Mouse (Mus musculus): ENCODE data around the gene Chd9. TPM values are rescaled to one million over a fixed set of nuclear protein-coding genes. Genes with fewer than 3 reads are reported as not detected.

Chd9 gene
- polyA plus RNA-seq, 1 experiment, result 609 TPM

DNA sequence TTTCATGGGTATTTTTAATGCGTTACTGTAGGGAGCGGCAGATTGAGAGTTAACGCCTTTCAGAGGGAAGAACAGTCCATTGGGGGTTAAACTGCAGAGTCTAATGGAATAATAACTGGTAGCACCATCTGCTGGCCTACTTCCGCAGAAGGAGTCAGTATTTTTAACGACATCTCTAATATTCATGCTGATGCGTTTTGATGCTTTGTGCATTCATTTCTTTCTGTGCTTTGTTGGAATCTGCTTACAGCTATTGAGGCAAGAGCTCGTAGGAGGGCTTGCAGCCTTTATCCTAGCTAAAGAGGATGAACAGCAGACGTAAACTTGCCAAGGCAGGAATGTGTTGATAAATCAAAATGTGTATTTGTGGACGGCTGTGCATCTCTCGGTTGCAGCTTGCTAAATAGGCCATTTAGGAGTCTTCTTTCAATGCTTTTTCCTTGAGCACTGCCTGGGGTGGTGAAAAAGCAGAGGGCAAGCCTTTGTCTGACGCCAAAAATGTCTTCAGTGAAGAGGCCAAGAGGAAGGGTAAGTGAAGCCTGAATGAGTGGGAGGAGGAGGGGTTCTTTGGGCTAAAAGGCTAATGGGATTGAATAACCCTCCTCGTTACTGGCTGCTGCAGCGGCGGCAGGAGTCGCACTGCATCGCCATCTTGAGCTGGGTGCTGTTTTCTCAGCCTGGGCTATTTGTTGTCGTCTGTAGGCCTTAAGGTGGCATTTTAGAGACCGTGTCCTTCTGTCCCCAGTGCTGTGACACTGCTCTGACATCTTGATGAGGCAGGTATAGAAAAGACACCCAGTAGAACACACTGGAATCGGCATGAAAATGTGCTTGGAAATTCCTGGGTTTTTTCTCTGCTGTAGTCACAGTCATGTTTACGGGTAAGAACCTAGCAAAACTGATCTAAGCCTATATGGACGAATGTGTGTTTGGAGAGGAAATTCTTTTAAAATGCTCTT is 126.9 kb downstream of the Chd9 start:
- DNase-seq (ENCODE audit: low read depth, low spot score), result peak; percentile 47
- WGBS, result 3% methylated on average over 21 of the region's 21 CpGs

DNA sequence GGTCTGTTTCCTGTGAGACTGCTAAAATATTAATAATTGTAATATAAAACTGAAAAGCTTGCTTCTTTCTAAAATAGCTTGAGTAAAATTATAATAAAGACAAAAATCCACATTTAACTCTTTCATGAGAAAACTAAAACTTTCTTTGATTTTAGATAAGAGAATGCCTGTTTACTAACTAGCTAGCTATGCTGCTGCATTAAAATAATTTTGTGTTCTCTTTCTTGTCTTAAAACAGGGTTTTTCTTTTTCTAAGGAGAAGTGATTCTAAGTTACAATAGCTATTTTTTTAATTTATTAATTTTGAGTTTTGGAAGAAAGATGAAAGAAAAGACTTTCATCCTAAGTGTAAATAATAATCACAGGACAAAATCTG is 127.6 kb downstream of the Chd9 start:
- DNase-seq (ENCODE audit: low read depth, low spot score), result no peak

DNA sequence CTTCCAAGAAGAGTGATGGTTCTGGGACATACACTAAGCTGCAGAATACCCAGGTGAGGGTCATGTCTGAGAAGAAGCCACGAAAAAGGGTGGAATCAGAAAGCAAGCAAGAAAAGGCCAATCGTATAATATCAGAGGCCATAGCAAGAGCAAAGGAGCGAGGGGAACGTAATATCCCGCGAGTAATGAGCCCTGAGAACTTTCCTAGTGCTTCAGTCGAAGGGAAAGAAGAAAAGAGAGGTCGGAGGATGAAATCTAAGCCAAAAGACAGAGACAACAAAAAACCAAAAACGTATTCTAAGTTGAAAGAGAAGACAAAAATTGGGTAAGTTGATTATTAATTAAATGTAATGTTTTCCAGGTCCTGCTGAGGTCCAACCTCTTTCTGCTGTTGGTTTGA is 128.2 kb downstream of the Chd9 start:
- 19% methylated on average over 9 of the region's 9 CpGs for WGBS
- no peak for DNase-seq (ENCODE audit: low read depth, low spot score)

- no peak for DNase-seq (ENCODE audit: low read depth, low spot score)
Observed at GRCm38 (mm10) chr8:90957711-90958110, 129.6 kb downstream of the Chd9 start.

- no peak for DNase-seq (ENCODE audit: low read depth, low spot score)
- 84% methylated on average over 4 of the region's 4 CpGs for WGBS
Observed at GRCm38 (mm10) chr8:90959721-90960120, 131.6 kb downstream of the Chd9 start.

- no peak for DNase-seq (ENCODE audit: low read depth, low spot score)
- 47% methylated on average over 4 of the region's 4 CpGs for WGBS
Observed at GRCm38 (mm10) chr8:90961603-90962002, 133.5 kb downstream of the Chd9 start.

- WGBS, result 95% methylated on average over 2 of the region's 2 CpGs
- no peak for DNase-seq (ENCODE audit: low read depth, low spot score)
Observed at GRCm38 (mm10) chr8:90964044-90964443, 135.9 kb downstream of the Chd9 start.

DNA sequence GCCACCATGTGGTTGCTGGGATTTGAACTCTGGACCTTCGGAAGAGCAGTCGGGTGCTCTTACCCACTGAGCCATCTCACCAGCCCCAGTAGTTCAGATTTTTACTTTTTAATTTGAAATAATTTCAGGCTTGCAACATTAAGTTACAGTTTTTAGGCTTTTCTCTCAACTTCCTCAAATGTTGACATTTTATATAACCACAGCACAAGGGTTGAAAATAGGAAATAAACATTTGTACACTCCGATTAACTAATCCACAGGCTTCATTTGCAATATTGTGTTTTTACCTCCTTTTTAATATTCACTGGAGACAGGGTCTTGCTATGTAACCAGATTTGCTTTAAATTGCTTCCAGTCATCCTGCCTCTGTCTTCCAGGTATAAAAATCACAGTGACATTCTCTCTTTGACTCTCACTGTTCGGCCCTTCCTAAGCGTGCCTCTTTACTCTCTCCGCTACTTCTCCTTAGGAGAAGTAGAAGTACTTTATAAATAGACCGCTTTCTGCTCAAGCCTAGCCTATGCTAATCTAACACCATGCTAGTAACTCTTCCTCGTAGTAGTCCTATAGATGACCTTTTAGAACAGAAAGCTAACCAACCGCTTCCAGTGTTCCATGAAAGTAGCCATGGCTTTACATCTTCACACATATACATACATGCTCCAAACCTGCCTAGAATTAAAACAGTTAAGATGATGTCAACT is 137.5 kb downstream of the Chd9 start:
- DNase-seq (ENCODE audit: low read depth, low spot score), result no peak
- 87% methylated on average over 9 of the region's 9 CpGs for WGBS

- WGBS, result 94% methylated on average over 4 of the region's 4 CpGs
- no peak for DNase-seq (ENCODE audit: low read depth, low spot score)
Observed at GRCm38 (mm10) chr8:90968307-90968706, 140.2 kb downstream of the Chd9 start.

DNA sequence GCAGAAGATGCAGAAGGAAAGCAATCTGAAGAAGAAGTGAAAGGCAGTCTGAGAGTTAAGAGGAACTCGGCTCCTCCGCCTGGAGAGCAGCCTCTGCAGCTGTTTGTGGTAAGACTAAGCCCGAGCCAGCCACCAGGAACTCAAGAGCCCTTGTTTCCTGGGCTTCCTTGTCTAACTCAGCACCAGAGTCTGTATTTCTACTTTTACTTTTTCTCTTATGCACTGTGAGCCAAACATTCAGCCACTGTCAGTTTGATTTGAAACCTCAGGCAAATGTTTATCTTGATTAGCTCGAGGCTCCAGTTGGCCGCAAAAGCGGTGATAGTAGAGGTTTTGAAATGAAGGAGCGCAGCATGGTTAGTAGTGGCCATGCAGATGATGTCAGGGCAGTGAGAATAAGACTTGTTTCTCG is 148.8 kb downstream of the Chd9 start:
- WGBS, result 56% methylated on average over 8 of the region's 8 CpGs
- DNase-seq (ENCODE audit: low read depth, low spot score), result no peak

GRCm38 (mm10) chr8:90978720-90979119 is 150.6 kb downstream of the Chd9 start:
- 95% methylated on average over 3 of the region's 3 CpGs for WGBS

GRCm38 (mm10) chr8:90979295-90979694 is 151.1 kb downstream of the Chd9 start:
- WGBS, result 94% methylated on average over 5 of the region's 5 CpGs
- no peak for DNase-seq (ENCODE audit: low read depth, low spot score)

More at GRCm38 (mm10) chr8:90978720-90979119, 150.6 kb downstream of the Chd9 start:
- DNase-seq (ENCODE audit: low read depth, low spot score), result no peak

DNA sequence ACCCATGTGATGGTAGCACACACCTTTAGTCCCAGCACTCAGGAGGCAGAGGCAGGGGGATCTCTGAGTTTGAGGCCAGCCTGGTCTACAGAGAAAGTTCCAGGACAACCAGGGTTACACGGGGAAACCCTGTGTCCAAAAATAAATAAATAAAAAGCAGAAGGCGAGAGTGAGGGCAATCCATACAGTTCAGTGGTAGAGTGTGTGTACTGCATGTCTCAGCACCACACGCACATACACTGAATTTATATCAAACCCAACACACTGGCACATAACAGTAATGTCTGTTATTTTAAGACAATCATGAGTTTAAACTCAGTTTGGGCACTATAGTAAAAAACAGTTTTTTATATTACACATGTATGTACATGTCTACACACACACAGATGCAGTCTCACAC is 153.9 kb downstream of the Chd9 start:
- 81% methylated on average over 3 of the region's 3 CpGs for whole genome bisulfite sequencing

GRCm38 (mm10) chr8:91019726-91020125 is 191.6 kb downstream of the Chd9 start:
- WGBS, result 4% methylated on average over 2 of the region's 2 CpGs

More for the DNA sequence above, 153.9 kb downstream of the Chd9 start:
- no peak for DNase-seq (ENCODE audit: low read depth, low spot score)

DNA sequence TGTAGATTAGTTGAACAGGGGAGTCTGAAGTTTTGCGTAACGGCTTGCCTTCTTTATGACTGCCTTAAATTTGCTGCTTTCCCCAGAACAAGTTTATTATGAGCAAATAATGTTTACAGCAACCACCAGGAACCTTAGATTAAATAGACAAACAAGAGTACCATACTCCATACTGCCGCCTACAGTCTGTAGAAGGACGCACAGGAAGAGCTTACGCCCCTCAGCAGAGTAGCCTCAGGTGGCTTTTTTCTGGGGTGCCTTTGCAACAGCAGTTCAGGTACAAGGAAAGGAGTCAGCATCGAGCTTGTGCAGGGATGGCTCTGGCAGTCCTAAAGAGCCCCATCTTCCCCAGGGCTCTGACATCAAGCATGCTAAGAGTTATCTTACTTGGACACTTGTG is 206.3 kb downstream of the Chd9 start:
- 69% methylated on average over 6 of the region's 6 CpGs for WGBS

More at GRCm38 (mm10) chr8:91019726-91020125, 191.6 kb downstream of the Chd9 start:
- DNase-seq (ENCODE audit: low read depth, low spot score), result peak; percentile 39

GRCm38 (mm10) chr8:91036905-91037304 is 208.8 kb downstream of the Chd9 start:
- no peak for DNase-seq (ENCODE audit: low read depth, low spot score)
- WGBS, result 66% methylated on average over 6 of the region's 6 CpGs

More for the DNA sequence above, 206.3 kb downstream of the Chd9 start:
- no peak for DNase-seq (ENCODE audit: low read depth, low spot score)

DNA sequence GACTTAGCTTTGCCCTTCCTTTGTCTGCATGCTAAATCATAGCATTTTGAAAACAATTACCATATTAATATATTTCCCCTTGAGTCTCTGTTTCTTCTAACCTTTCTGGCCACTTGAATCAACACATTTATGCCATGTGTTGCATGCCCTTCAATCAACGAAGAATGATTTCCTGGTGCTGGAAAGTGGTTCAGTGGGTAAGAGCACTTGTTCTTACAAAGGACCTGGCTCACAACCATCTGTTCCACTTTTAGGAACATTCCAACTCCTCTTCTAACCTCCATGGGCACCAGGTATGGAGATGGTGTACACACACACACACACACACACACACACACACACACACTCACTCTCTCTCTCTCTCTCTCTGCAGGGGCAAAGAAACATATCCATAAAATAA is 210.5 kb downstream of the Chd9 start:
- DNase-seq (ENCODE audit: low read depth, low spot score), result no peak
- WGBS, result 93% methylated on average over 1 of the region's 1 CpGs

DNA sequence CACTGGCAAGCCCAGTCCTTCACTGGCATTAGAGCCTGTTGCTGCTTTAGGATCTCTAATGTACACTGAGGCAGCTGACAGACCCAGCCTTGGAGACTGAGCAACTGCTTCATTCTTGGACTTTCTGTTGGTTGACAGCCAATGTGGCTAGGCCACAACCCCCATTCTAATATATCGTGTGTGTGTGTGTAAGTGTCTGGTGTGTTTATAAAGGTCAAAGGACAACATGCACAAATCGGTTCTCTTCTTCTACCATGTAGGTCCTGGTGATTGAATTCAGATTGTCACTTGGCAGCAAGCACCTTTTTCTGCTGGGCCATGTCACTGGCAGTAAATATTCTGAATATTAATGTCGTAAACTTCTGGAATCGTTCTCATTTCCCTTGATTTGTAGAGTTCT is 218.2 kb downstream of the Chd9 start:
- no peak for DNase-seq (ENCODE audit: low read depth, low spot score)
- 59% methylated on average over 4 of the region's 4 CpGs for WGBS

GRCm38 (mm10) chr8:91051037-91051436 is 222.9 kb downstream of the Chd9 start:
- no peak for DNase-seq (ENCODE audit: low read depth, low spot score)
- 37% methylated on average over 8 of the region's 8 CpGs for WGBS

DNA sequence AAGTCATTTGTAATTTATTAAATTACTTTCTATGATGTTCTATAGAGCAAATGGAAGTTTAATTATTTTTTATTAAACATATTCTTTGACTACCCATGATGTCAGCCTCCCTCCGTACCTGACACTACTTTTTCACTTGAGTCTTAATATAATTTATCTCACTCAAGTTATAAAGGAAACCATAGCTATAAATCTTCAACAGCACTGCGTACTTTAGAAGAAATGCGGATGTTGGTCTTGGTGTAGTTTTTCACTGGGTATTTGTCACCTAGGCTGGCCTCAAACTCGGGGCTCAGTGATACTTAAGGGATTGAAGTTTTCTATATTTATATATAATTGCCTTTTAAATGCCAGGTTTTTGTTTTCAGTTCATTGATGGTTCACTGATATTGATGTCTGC is 226.3 kb downstream of the Chd9 start:
- DNase-seq (ENCODE audit: low read depth, low spot score), result no peak
- 89% methylated on average over 4 of the region's 4 CpGs for WGBS

GRCm38 (mm10) chr8:91056848-91057247 is 228.7 kb downstream of the Chd9 start:
- DNase-seq (ENCODE audit: low read depth, low spot score), result no peak
- WGBS, result 40% methylated on average over 3 of the region's 3 CpGs

Measured in large intestine, adult 2 months (tissue).